Mouse (Mus musculus) myocyte (in vitro differentiated cells): ENCODE results near the gene Mvb12b.

Source experiments
- CEBPB ChIP-seq: IDR thresholded peaks from 2 replicates; pipeline ENCODE4 v1.6.1; 2011; ENCODE audit warnings: mild to moderate bottlenecking, moderate library complexity; ENCODE audit not compliant: poor library complexity, insufficient read depth, severe bottlenecking
- E2F4 ChIP-seq: IDR thresholded peaks from one replicate; pipeline ENCODE4 v1.6.1; 2011; ENCODE audit warnings: mild to moderate bottlenecking, control low read depth, moderate library complexity; ENCODE audit not compliant: insufficient read depth
- MAX ChIP-seq: IDR thresholded peaks from one replicate; pipeline ENCODE4 v1.6.1; 2011; ENCODE audit warnings: low read depth, mild to moderate bottlenecking, control low read depth
- MYOD1 ChIP-seq, 3 experiments: IDR thresholded peaks; one replicate each; pipeline ENCODE4 v1.6.1; 2011; ENCODE audit warnings: control low read depth in 2 of 3, low read depth in 2 of 3, mild to moderate bottlenecking in 2 of 3, moderate library complexity in 1 of 3; ENCODE audit not compliant: insufficient read length in 2 of 3, control insufficient read depth in 1 of 3
- MYOG ChIP-seq, 3 experiments: IDR thresholded peaks; one replicate each; pipeline ENCODE4 v1.6.1; 2011; ENCODE audit warnings: control low read depth in 2 of 3, low read depth in 2 of 3, mild to moderate bottlenecking in 2 of 3; ENCODE audit not compliant: insufficient read length in 2 of 3, control insufficient read depth in 1 of 3, insufficient read depth in 1 of 3
- POLR2A ChIP-seq: IDR thresholded peaks from one replicate; pipeline ENCODE4 v1.6.1; 2011; ENCODE audit warnings: low read depth, mild to moderate bottlenecking, control low read depth, moderate library complexity; ENCODE audit not compliant: insufficient read length
- POLR2AphosphoS2 ChIP-seq: IDR thresholded peaks from one replicate; pipeline ENCODE4 v1.6.1; 2011; ENCODE audit warnings: low read depth, control low read depth; ENCODE audit not compliant: insufficient read length
- SRF ChIP-seq: IDR thresholded peaks from one replicate; pipeline ENCODE4 v1.6.1; 2011; ENCODE audit warnings: low read depth; ENCODE audit not compliant: control insufficient read depth, insufficient read length
- TCF12 ChIP-seq: IDR thresholded peaks from one replicate; pipeline ENCODE4 v1.6.1; 2011; ENCODE audit warnings: mild to moderate bottlenecking, control low read depth; ENCODE audit not compliant: poor library complexity, insufficient read depth, severe bottlenecking
- USF1 ChIP-seq: IDR thresholded peaks from one replicate; pipeline ENCODE4 v1.6.1; 2011; ENCODE audit warnings: low read depth, mild to moderate bottlenecking, control low read depth, moderate library complexity

DNA sequence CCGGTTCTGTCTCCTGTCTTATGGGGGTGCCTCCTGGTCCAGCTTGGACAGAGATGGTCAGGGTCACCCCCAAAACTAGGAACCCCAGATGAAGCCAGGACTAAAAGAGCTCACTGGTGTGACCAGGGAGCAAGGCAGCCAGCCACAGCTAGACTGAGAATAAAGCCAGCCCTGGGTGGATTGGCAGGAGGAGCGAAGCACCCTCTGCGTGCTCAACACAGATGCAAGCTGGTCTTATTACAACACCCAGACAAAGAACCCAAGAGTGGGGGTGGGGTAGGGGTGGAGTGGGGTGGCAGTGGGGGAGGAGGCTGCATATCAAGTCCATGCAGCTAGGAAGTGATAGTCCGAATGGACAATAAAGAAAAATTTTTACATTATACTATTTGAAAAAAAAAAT lies 204.2 kb downstream of the Mvb12b start:
- TF ChIP-seq SRF = no peak
- TF ChIP-seq TCF12 = no peak
- TF ChIP-seq CEBPB = no peak
- no peak for TF ChIP-seq POLR2A
- TF ChIP-seq E2F4 = no peak
- no peak for TF ChIP-seq MYOG (IDR thresholded peaks at IDR 0.05; ENCODE audit: control insufficient read depth in 1 of 3, insufficient read depth in 1 of 3, insufficient read length in 2 of 3, low read depth in 2 of 3)
- TF ChIP-seq POLR2AphosphoS2 = no peak
- TF ChIP-seq USF1 = no peak
- no peak for TF ChIP-seq MYOD1 (IDR thresholded peaks at IDR 0.05; ENCODE audit: control insufficient read depth in 1 of 3, insufficient read length in 2 of 3, low read depth in 2 of 3)
- TF ChIP-seq MAX = no peak
